Mouse (Mus musculus) mammary gland, adult 2 months (tissue): ENCODE results near the gene Mrm1. TPM values are rescaled to one million over a fixed set of nuclear protein-coding genes. Genes with fewer than 3 reads are reported as not detected.

ENCODE experiments used
- polyA plus RNA-seq: library from polyadenylated mRNA; depleted of rRNA; stranded (reverse); fragments of >200 nt; gene quantifications from 2 replicates; pipeline ENCODE4 v1.2.3, GENCODE M21; 2012; ENCODE audit warnings: low replicate concordance; rRNA removed

Gene Mrm1
- polyA plus RNA-seq, result 12.7 and 15.3 TPM in 2 replicates

GRCm38 (mm10) chr11:84818961-84819692 lies at the start of gene Mrm1:
Gene Mrm1, minus strand, starts transcription at chr11:84819515.

GRCm38 (mm10) chr11:84828516-84829399 lies 9.4 kb upstream of the Mrm1 start, which contains the start of gene Dhrs11:
Gene Dhrs11, minus strand, starts transcription at chr11:84828994.

Other genes starting within 250 kb of the Mrm1 start
- gene Dhrs11, start 9.5 kb upstream of the Mrm1 start, polyA plus RNA-seq, result 32.8 and 44.5 TPM in 2 replicates
- 13.7 and 23.7 TPM in 2 replicates for gene Ggnbp2, start 51.3 kb upstream of the Mrm1 start, polyA plus RNA-seq
- gene Myo19, start 60.6 kb upstream of the Mrm1 start, polyA plus RNA-seq, result 13.9 and 22.0 TPM in 2 replicates
- gene Pigw, start 60.8 kb upstream of the Mrm1 start, polyA plus RNA-seq, result 1.9 and 4.5 TPM in 2 replicates
- gene Znhit3, start 96.9 kb upstream of the Mrm1 start, polyA plus RNA-seq, result 6.3 and 16.7 TPM in 2 replicates
- 8.7 and 19.2 TPM in 2 replicates for gene Car4, start 138.3 kb upstream of the Mrm1 start, polyA plus RNA-seq